In the genomic region with DNA sequence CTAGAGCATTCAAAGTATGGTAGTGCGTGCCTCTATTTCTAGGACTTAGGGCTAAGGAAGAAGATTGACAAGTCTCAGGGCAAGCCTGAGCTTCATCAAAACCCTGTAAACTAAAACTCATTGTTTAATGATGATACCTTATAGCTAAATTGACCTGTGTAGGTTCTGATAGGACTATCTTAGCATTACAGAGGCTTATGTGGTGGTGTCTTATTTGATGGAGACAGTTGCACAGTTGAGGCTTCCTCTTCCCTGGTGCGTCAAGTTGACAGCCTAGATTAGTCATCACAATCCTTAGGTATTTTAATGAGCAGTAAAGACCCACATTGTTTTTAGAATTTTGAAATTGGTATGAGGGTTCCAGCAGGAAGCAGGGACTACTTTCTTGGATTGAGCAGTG, we compare ENCODE assay signal across 27 mouse cellular contexts.
"Had no signal": no experiment of that assay in that cellular context is flagged by ENCODE, and none has a peak within 500 bp of the region (broad histone marks: within the 10 kb centered on the region; RNA-seq: fewer than 3 reads in every experiment).

No protein-coding gene starts in this region.

- H3K9ac ChIP-seq: embryonic facial prominence, embryonic 12.5 days; embryonic facial prominence, embryonic 13.5 days; embryonic facial prominence, embryonic 15.5 days; forebrain, embryonic 12.5 days; forebrain, embryonic 13.5 days; forebrain, embryonic 15.5 days; forebrain, postnatal 0 days had no signal

- H3K9me3 ChIP-seq: embryonic facial prominence, embryonic 10.5 days; embryonic facial prominence, embryonic 12.5 days; embryonic facial prominence, embryonic 13.5 days; embryonic facial prominence, embryonic 15.5 days; forebrain, embryonic 10.5 days; forebrain, embryonic 12.5 days; forebrain, embryonic 13.5 days; forebrain, embryonic 15.5 days had no signal

- H3K27me3 ChIP-seq: embryonic facial prominence, embryonic 12.5 days; embryonic facial prominence, embryonic 13.5 days; embryonic facial prominence, embryonic 15.5 days; forebrain, embryonic 12.5 days; forebrain, embryonic 13.5 days; forebrain, embryonic 15.5 days had no signal

- ATAC-seq: forebrain, embryonic 13.5 days; forebrain, embryonic 14.5 days; forebrain, embryonic 15.5 days; forebrain, embryonic 16.5 days; forebrain, postnatal 0 days had no signal

- H3K36me3 ChIP-seq: embryonic facial prominence, embryonic 10.5 days; embryonic facial prominence, embryonic 13.5 days; embryonic facial prominence, embryonic 15.5 days; forebrain, embryonic 12.5 days; forebrain, embryonic 15.5 days had no signal

- H3K4me2 ChIP-seq: embryonic facial prominence, embryonic 12.5 days; embryonic facial prominence, embryonic 13.5 days; embryonic facial prominence, embryonic 15.5 days; forebrain, embryonic 12.5 days; forebrain, embryonic 13.5 days; forebrain, embryonic 15.5 days had no signal

- H3K4me3 ChIP-seq: embryonic facial prominence, embryonic 10.5 days; embryonic facial prominence, embryonic 12.5 days; embryonic facial prominence, embryonic 13.5 days; embryonic facial prominence, embryonic 15.5 days; erythroblast, embryonic 14.5 days; forebrain, embryonic 10.5 days; forebrain, embryonic 12.5 days; forebrain, embryonic 13.5 days; forebrain, embryonic 15.5 days; gastrocnemius, adult 2 months; heart, adult 2 months had no signal

- DNase-seq: cerebellum, adult 9-10 months; cerebellum, adult 9-11 months; cerebellum, postnatal 10 days; cerebellum, postnatal 14 days; cerebellum, postnatal 25 days; cerebellum, postnatal 36 days; embryo, embryonic 11 days; forebrain, postnatal 0 days; gastrocnemius, adult 2 months; gastrocnemius, postnatal 10 days; gastrocnemius, postnatal 14 days; gastrocnemius, postnatal 25 days; gastrocnemius, postnatal 36 days; heart, adult 11 months; heart, adult 18-20 months; heart, adult 2 months had no signal

- H3K27ac ChIP-seq: embryonic facial prominence, embryonic 10.5 days; embryonic facial prominence, embryonic 12.5 days; embryonic facial prominence, embryonic 13.5 days; embryonic facial prominence, embryonic 15.5 days; forebrain, embryonic 10.5 days; forebrain, embryonic 12.5 days; forebrain, embryonic 13.5 days; forebrain, embryonic 15.5 days; gastrocnemius, adult 2 months; heart, adult 2 months had no signal
